Mouse (Mus musculus) ES-E14 (cell line): ENCODE results near the gene Habp4. TPM values are rescaled to one million over a fixed set of nuclear protein-coding genes. Genes with fewer than 3 reads are reported as not detected.

Experiments
- DNase-seq: peaks from one replicate; pipeline ENCODE4 v3.0.0-alpha.2; 2013; ENCODE audit warnings: low read depth, low spot score
- H3K27ac ChIP-seq: 2 replicates; pipeline ENCODE4 v1.5.1; 2012; ENCODE audit warnings: low read depth, mild to moderate bottlenecking, low read length, moderate library complexity, mixed read lengths; ENCODE audit not compliant: poor library complexity, insufficient read depth, severe bottlenecking
- H3K36me3 ChIP-seq: 2 replicates; pipeline ENCODE4 v1.6.1; 2012; ENCODE audit warnings: mild to moderate bottlenecking, low read length, moderate library complexity, mixed read lengths; ENCODE audit not compliant: control insufficient read depth, poor library complexity, insufficient read depth, severe bottlenecking
- H3K4me1 ChIP-seq, 2 experiments: fragments of 150-350 bp in 1 of 2; sonication (generic) in 1 of 2; 2 replicates each; pipeline ENCODE4 v1.6.1; 2012; ENCODE audit warnings: low read length in 2 of 2, mild to moderate bottlenecking in 1 of 2, mixed read lengths in 1 of 2; ENCODE audit not compliant: control insufficient read depth in 2 of 2, insufficient read depth in 2 of 2, poor library complexity in 1 of 2
- H3K4me3 ChIP-seq, 2 experiments: fragments of 150-350 bp in 1 of 2; sonication (generic) in 1 of 2; 2 replicates each; pipeline ENCODE4 v1.5.1; 2012; ENCODE audit warnings: low read length in 2 of 2, low read depth in 1 of 2, mild to moderate bottlenecking in 1 of 2, mixed read lengths in 1 of 2; ENCODE audit not compliant: insufficient read depth in 1 of 2, poor library complexity in 1 of 2, severe bottlenecking in 1 of 2
- H3K9ac ChIP-seq: 2 replicates; pipeline ENCODE4 v1.6.1; 2012; ENCODE audit warnings: low read depth, mild to moderate bottlenecking, low read length, mixed read lengths; ENCODE audit not compliant: poor library complexity, insufficient read depth, severe bottlenecking
- H3K9me3 ChIP-seq: fragments of 150-350 bp; sonication (generic); 2 replicates; pipeline ENCODE4 v1.6.1; 2012; ENCODE audit warnings: low read depth, mild to moderate bottlenecking, low read length; ENCODE audit not compliant: control insufficient read depth, insufficient read depth
- CHD2 ChIP-seq: IDR thresholded peaks from 2 replicates; pipeline ENCODE4 v1.6.1; 2014; ENCODE audit warnings: mild to moderate bottlenecking, low read depth, low read length, inconsistent platforms
- HCFC1 ChIP-seq: IDR thresholded peaks from 2 replicates; pipeline ENCODE4 v1.6.1; 2012; ENCODE audit warnings: low read length, inconsistent platforms, borderline replicate concordance; ENCODE audit not compliant: insufficient read depth
- MAFK ChIP-seq: IDR thresholded peaks from 2 replicates; pipeline ENCODE4 v1.6.1; 2014; ENCODE audit warnings: mild to moderate bottlenecking, low read depth, low read length, inconsistent platforms; ENCODE audit not compliant: insufficient read depth
- ZC3H11A ChIP-seq: IDR thresholded peaks from 2 replicates; pipeline ENCODE4 v1.6.1; 2012; ENCODE audit warnings: low read depth, mild to moderate bottlenecking, inconsistent platforms, low read length, borderline replicate concordance
- ZNF384 ChIP-seq: IDR thresholded peaks from 2 replicates; pipeline ENCODE4 v1.6.1; 2012; ENCODE audit warnings: low read depth, low read length, inconsistent platforms
- in situ Hi-C, 2 experiments: fragments of 600-800 bp; cut with MboI; formaldehyde crosslinking; loops; one replicate each; pipeline ENCODE4 v1.15.1; 2025; ENCODE audit warnings: low sequenced_read_pairs in 2 of 2, inconsistent platforms in 1 of 2; ENCODE audit not compliant: unreplicated experiment in 2 of 2
- total RNA-seq: library from RNA; depleted of rRNA; stranded (reverse); fragments of 300-350 nt; gene quantifications from 2 replicates; pipeline ENCODE4 v1.2.3, GENCODE M21; 2012

Gene Habp4
- total RNA-seq, 1 experiment = 5.3 TPM

- Histone ChIP-seq H3K4me1 (peaks cover 0 to 9% of the 10 kb centered on the region in 2 experiments; a peak in 2 of 4 replicates), H3K4me3 (no peak overlapping the region), H3K27ac (no peak overlapping the region), H3K9ac (no peak overlapping the region), H3K36me3 (no peaks in the 10 kb centered on the region), H3K9me3 (no peaks in the 10 kb centered on the region)
- DNase-seq = no peak
- TF ChIP-seq ZC3H11A = no peak
- TF ChIP-seq HCFC1 = no peak
- no peak for TF ChIP-seq ZNF384
- in situ Hi-C loops = loop anchor here (10.0 kb wide), 1 partner anchor 128 kb away; the partner anchor contains the start of gene Aaed1 (in 2 of the 2)
Observed at GRCm38 (mm10) chr13:64187065-64187464, 25.4 kb downstream of the Habp4 start.

GRCm38 (mm10) chr13:64197899-64198298 is 36.3 kb downstream of the Habp4 start:
- in situ Hi-C loops = no loop called here
- Histone ChIP-seq H3K36me3 (no peaks in the 10 kb centered on the region; the same call in 1 of the 2 replicates), H3K4me3 (no peak overlapping the region), H3K4me1 (no peaks in the 10 kb centered on the region), H3K9ac (no peak overlapping the region), H3K27ac (no peak overlapping the region), H3K9me3 (no peaks in the 10 kb centered on the region)
- no peak for DNase-seq
- TF ChIP-seq CHD2 = no peak

- in situ Hi-C loops = no loop called here
- Histone ChIP-seq H3K4me3 (no peak overlapping the region), H3K4me1 (no peaks in the 10 kb centered on the region), H3K27ac (no peak overlapping the region), H3K9ac (no peak overlapping the region), H3K36me3 (no peaks in the 10 kb centered on the region; the same call in 1 of the 2 replicates), H3K9me3 (no peaks in the 10 kb centered on the region)
- DNase-seq = no peak
- no peak for TF ChIP-seq CHD2
- no peak for TF ChIP-seq ZC3H11A
- TF ChIP-seq MAFK = no peak
- TF ChIP-seq ZNF384 = no peak
- no peak for TF ChIP-seq HCFC1
Observed at GRCm38 (mm10) chr13:64198310-64198709, 36.7 kb downstream of the Habp4 start.

GRCm38 (mm10) chr13:64200911-64201310 is 39.3 kb downstream of the Habp4 start:
- no peak overlapping the region for H3K4me3 ChIP-seq
- H3K27ac ChIP-seq = no peak overlapping the region
- no peaks in the 10 kb centered on the region; the same call in 1 of the 2 replicates for H3K36me3 ChIP-seq
- no peak for TF ChIP-seq ZC3H11A
- no peak for TF ChIP-seq MAFK
- in situ Hi-C loops = no loop called here
- H3K9ac ChIP-seq = no peak overlapping the region
- no peaks in the 10 kb centered on the region for H3K4me1 ChIP-seq
- no peak for DNase-seq
- H3K9me3 ChIP-seq = no peaks in the 10 kb centered on the region

GRCm38 (mm10) chr13:64204726-64205125 is 43.1 kb downstream of the Habp4 start:
- H3K36me3 ChIP-seq = no peaks in the 10 kb centered on the region
- no peak overlapping the region for H3K27ac ChIP-seq
- no peaks in the 10 kb centered on the region for H3K9me3 ChIP-seq
- in situ Hi-C loops = no loop called here
- no peak for TF ChIP-seq ZC3H11A
- TF ChIP-seq ZNF384 = no peak
- no peak for TF ChIP-seq MAFK
- no peak for TF ChIP-seq CHD2
- no peak for TF ChIP-seq HCFC1
- no peaks in the 10 kb centered on the region for H3K4me1 ChIP-seq
- DNase-seq = no peak
- no peak overlapping the region for H3K4me3 ChIP-seq
- no peak overlapping the region for H3K9ac ChIP-seq
